Mouse (Mus musculus): ENCODE results near the gene Csnk1d. TPM values are rescaled to one million over a fixed set of nuclear protein-coding genes. Genes with fewer than 3 reads are reported as not detected.
A peak's percentile ranks its signal among the peaks of the same experiment; 100 is the strongest.

Csnk1d gene
- polyA plus RNA-seq, 1 experiment from 2014 or later = 51.5 TPM

DNA sequence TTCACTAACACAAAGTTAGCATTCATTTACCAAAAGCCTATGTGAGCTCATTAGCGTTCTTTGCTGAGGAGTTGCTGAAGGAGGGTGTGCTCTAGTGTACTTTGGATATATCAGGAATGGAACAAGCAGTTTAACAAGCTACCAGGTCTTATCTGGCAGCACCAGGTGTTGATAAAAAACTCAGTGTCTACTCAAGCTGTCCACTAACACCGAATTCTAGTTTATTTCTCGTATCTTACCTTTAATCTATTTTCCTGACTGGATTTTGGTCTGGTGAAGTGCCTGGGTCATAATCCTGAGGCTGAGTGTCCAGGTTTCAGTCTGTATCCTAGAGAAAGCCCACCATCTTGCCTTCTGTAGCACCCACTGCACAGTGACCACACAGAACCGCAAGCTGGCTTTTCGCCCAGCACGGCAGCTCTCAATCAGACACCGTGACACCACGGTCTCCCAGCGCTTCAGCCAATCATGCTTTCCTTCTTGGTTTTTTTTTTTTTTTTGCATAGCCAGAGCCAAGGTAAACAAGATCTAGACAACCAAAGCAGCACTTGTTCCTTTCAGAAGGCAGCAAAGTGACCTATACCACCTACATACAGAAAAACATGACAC is 10.6 kb downstream of the Csnk1d start:
- WGBS = 87% methylated on average over 9 of the region's 9 CpGs
- H3K4me2 ChIP-seq (ENCODE audit: low read length) = no peak overlapping the region
- no peak overlapping the region for H3K4me3 ChIP-seq (ENCODE audit: low read depth, low read length)
- H3K27me3 ChIP-seq (replicated peaks; ENCODE audit: control insufficient read depth, insufficient read depth, low read length) = no peaks in the 10 kb centered on the region
- H3K36me3 ChIP-seq (ENCODE audit: control insufficient read depth, insufficient read depth, low read length) = peaks cover 89% of the 10 kb centered on the region
- ATAC-seq (no peak), DNase-seq (ENCODE audit: low spot score) (no peak)
- H3K27ac ChIP-seq (ENCODE audit: low read depth, low read length) = no peak overlapping the region
- no peak overlapping the region for H3K9ac ChIP-seq (ENCODE audit: low read length)
- no peaks in the 10 kb centered on the region for H3K9me3 ChIP-seq (replicated peaks; ENCODE audit: control insufficient read depth, low read length)
- H3K4me1 ChIP-seq (ENCODE audit: control insufficient read depth, insufficient read depth, low read length) = no peaks in the 10 kb centered on the region

DNA sequence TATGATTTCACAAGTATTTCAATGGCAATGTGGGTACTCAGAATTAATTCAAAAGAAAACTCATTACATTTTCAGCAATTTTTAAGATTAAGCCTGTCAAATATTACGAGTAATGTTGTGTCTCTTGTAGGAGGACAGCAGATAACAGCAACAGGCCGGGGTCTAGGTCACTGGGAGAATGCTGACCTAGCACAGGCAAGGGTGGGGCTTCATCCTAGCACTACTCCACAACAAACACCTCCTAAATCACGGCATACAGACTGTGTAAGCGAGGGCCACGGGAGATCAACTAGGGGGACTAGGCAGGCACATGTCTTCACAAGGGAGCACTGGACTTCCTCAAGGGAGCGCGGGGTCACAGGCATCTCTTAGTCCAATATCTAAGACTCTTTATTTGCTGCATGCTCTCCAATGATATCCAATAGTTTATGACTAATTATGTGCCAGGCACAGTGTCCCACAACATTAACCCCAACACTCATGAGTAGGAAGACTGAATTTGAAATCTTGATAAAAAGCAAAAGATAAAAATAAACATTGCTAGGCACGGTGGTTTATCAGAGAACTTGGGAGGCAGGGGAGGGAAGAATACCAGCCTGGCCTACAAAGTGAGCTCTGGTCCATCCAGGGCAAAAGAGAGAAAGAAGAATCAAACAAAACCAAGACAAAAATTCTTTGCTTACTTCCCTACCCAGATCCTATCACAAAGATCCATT is 11.3 kb downstream of the Csnk1d start:
- H3K4me1 ChIP-seq (ENCODE audit: control insufficient read depth, insufficient read depth, low read length) = no peaks in the 10 kb centered on the region
- no peak overlapping the region for H3K4me2 ChIP-seq (ENCODE audit: low read length)
- H3K9ac ChIP-seq (ENCODE audit: low read length) = no peak overlapping the region
- H3K9me3 ChIP-seq (replicated peaks; ENCODE audit: control insufficient read depth, low read length) = no peaks in the 10 kb centered on the region
- no peak overlapping the region for H3K4me3 ChIP-seq (ENCODE audit: low read depth, low read length)
- ATAC-seq (no peak), DNase-seq (ENCODE audit: low spot score) (no peak)
- H3K27ac ChIP-seq (ENCODE audit: low read depth, low read length) = no peak overlapping the region
- WGBS = 89% methylated on average over 8 of the region's 8 CpGs
- H3K36me3 ChIP-seq (ENCODE audit: control insufficient read depth, insufficient read depth, low read length) = peaks cover 91% of the 10 kb centered on the region
- H3K27me3 ChIP-seq (replicated peaks; ENCODE audit: control insufficient read depth, insufficient read depth, low read length) = no peaks in the 10 kb centered on the region

DNA sequence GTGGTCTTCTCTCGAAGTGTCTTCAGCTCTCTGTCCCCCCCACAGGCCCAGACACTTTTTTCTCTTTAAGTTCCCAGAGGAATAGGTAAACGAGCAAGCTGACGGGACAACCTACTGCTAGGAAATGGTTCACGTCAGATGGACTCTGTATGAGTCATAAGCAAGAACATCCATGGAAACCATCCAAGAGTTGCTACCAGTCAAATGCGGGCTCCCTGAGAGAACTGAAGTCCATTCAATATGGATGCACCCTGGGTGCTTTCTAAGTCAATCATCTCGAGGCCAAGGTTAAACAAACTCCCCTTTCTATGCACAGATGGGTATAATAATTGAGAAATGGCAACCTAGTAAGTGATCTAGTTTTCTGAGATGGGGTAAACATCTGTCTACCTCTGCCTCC is 17.8 kb downstream of the Csnk1d start:
- H3K4me2 ChIP-seq (ENCODE audit: low read length) = no peak overlapping the region
- no peak for ATAC-seq
- 85% methylated on average over 6 of the region's 6 CpGs for WGBS
- H3K9me3 ChIP-seq (replicated peaks; ENCODE audit: control insufficient read depth, low read length) = no peaks in the 10 kb centered on the region
- H3K4me3 ChIP-seq (ENCODE audit: low read depth, low read length) = no peak overlapping the region
- H3K4me1 ChIP-seq (ENCODE audit: control insufficient read depth, insufficient read depth, low read length) = no peaks in the 10 kb centered on the region
- no peak for DNase-seq (ENCODE audit: low spot score)
- no peaks in the 10 kb centered on the region for H3K27me3 ChIP-seq (replicated peaks; ENCODE audit: control insufficient read depth, insufficient read depth, low read length)
- H3K27ac ChIP-seq (ENCODE audit: low read depth, low read length) = no peak overlapping the region
- no peak overlapping the region for H3K9ac ChIP-seq (ENCODE audit: low read length)
- peaks cover 98% of the 10 kb centered on the region for H3K36me3 ChIP-seq (ENCODE audit: control insufficient read depth, insufficient read depth, low read length)

DNA sequence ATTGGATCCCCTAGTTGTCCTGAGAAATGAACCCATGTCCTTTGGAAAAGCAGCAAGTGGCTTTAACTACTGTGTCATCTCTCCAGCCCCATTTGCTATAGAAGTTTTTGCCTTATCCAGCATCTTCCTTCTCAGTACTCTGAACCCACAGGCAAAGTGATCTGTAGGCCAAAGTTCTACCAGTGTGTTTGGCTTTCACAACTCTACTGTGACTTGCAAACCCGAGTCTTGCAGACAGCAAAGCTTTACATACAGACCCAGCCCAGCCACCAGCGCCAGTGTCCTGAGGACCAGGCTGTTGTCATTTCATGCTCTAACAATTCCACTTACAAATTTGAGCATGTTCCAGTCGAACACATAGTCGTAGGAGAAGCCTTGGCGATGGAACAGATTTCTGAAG is 19.9 kb downstream of the Csnk1d start:
- no peaks in the 10 kb centered on the region for H3K9me3 ChIP-seq (replicated peaks; ENCODE audit: control insufficient read depth, low read length)
- H3K27ac ChIP-seq (ENCODE audit: low read depth, low read length) = no peak overlapping the region
- ATAC-seq (no peak), DNase-seq (ENCODE audit: low spot score) (no peak)
- H3K4me3 ChIP-seq (ENCODE audit: low read depth, low read length) = no peak overlapping the region
- 94% methylated on average over 5 of the region's 5 CpGs for WGBS
- H3K4me1 ChIP-seq (ENCODE audit: control insufficient read depth, insufficient read depth, low read length) = no peaks in the 10 kb centered on the region
- no peak overlapping the region for H3K4me2 ChIP-seq (ENCODE audit: low read length)
- H3K27me3 ChIP-seq (replicated peaks; ENCODE audit: control insufficient read depth, insufficient read depth, low read length) = no peaks in the 10 kb centered on the region
- H3K9ac ChIP-seq (ENCODE audit: low read length) = no peak overlapping the region
- H3K36me3 ChIP-seq (ENCODE audit: control insufficient read depth, insufficient read depth, low read length) = peaks cover 99% of the 10 kb centered on the region

DNA sequence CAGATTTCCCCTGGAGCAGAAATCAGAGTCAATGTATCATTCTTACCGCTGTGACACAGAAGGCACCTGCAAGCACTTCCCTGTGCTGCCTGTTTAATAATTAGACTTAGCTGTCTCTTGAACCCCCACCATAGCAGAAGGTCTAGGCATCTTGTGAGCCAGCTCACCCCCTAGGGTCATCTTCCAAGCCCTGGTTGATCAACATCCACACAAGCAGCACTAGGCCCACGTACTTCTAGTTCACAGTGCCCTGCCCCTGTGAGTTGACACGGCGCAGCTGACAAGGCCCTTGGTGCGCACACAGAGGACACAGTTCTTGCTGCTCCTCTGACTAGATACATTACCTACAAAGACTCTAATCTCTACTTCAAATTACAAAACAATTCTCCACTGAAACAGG is 21.4 kb downstream of the Csnk1d start:
- H3K9me3 ChIP-seq (replicated peaks; ENCODE audit: control insufficient read depth, low read length) = no peaks in the 10 kb centered on the region
- H3K36me3 ChIP-seq (ENCODE audit: control insufficient read depth, insufficient read depth, low read length) = peaks cover 99% of the 10 kb centered on the region
- H3K9ac ChIP-seq (ENCODE audit: low read length) = no peak overlapping the region
- DNase-seq (ENCODE audit: low spot score) = no peak
- H3K4me1 ChIP-seq (ENCODE audit: control insufficient read depth, insufficient read depth, low read length) = no peaks in the 10 kb centered on the region
- no peak overlapping the region for H3K4me3 ChIP-seq (ENCODE audit: low read depth, low read length)
- H3K27ac ChIP-seq (ENCODE audit: low read depth, low read length) = no peak overlapping the region
- no peak overlapping the region for H3K4me2 ChIP-seq (ENCODE audit: low read length)
- ATAC-seq = no peak
- no peaks in the 10 kb centered on the region for H3K27me3 ChIP-seq (replicated peaks; ENCODE audit: control insufficient read depth, insufficient read depth, low read length)
- 95% methylated on average over 5 of the region's 5 CpGs for WGBS

- Histone ChIP-seq H3K36me3 (ENCODE audit: control insufficient read depth, insufficient read depth, low read length) (peaks cover 98% of the 10 kb centered on the region), H3K4me1 (ENCODE audit: control insufficient read depth, insufficient read depth, low read length) (no peaks in the 10 kb centered on the region), H3K9ac (ENCODE audit: low read length) (no peak overlapping the region), H3K4me2 (ENCODE audit: low read length) (no peak overlapping the region), H3K9me3 (replicated peaks; ENCODE audit: control insufficient read depth, low read length) (no peaks in the 10 kb centered on the region), H3K27me3 (replicated peaks; ENCODE audit: control insufficient read depth, insufficient read depth, low read length) (no peaks in the 10 kb centered on the region), H3K27ac (ENCODE audit: low read depth, low read length) (no peak overlapping the region), H3K4me3 (ENCODE audit: low read depth, low read length) (no peak overlapping the region)
- ATAC-seq (no peak), DNase-seq (ENCODE audit: low spot score) (no peak)
- WGBS = 87% methylated on average over 4 of the region's 4 CpGs
Observed at GRCm38 (mm10) chr11:120965587-120965986, 25.5 kb downstream of the Csnk1d start.

GRCm38 (mm10) chr11:120964195-120965157 is 26.7 kb downstream of the Csnk1d start:
- Histone ChIP-seq H3K4me1 (ENCODE audit: control insufficient read depth, insufficient read depth, low read length) (no peaks in the 10 kb centered on the region), H3K27ac (ENCODE audit: low read depth, low read length) (no peak overlapping the region), H3K27me3 (replicated peaks; ENCODE audit: control insufficient read depth, insufficient read depth, low read length) (no peaks in the 10 kb centered on the region), H3K9ac (ENCODE audit: low read length) (no peak overlapping the region), H3K4me3 (ENCODE audit: low read depth, low read length) (no peak overlapping the region), H3K4me2 (ENCODE audit: low read length) (no peak overlapping the region), H3K36me3 (ENCODE audit: control insufficient read depth, insufficient read depth, low read length) (peaks cover 96% of the 10 kb centered on the region), H3K9me3 (replicated peaks; ENCODE audit: control insufficient read depth, low read length) (no peaks in the 10 kb centered on the region)
- peak; percentile 25 for DNase-seq (ENCODE audit: low spot score)
- ATAC-seq = no peak
- WGBS = 76% methylated on average over 10 of the region's 10 CpGs

DNA sequence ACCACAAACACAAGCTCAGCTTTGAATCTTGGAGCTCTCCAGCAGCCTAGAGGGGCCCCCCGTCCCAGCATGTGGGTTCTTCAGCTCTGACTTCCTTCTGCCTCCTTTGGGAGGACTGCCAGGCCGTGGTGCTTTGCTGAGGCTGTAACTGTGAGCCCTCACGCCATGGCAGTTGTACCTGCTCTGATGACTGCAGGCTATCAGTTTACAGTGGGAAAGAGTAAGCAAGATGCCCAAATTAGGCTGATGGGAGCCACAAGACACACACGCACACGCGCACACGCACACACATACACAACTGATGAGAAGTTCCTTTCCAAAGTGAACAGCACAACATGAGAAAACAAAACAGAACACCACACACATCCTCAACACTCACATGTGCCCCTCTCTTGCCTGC is 28.2 kb downstream of the Csnk1d start:
- Histone ChIP-seq H3K27me3 (replicated peaks; ENCODE audit: control insufficient read depth, insufficient read depth, low read length) (no peaks in the 10 kb centered on the region), H3K4me2 (ENCODE audit: low read length) (no peak overlapping the region), H3K9ac (ENCODE audit: low read length) (no peak overlapping the region), H3K4me1 (ENCODE audit: control insufficient read depth, insufficient read depth, low read length) (no peaks in the 10 kb centered on the region), H3K36me3 (ENCODE audit: control insufficient read depth, insufficient read depth, low read length) (peaks cover 93% of the 10 kb centered on the region), H3K9me3 (replicated peaks; ENCODE audit: control insufficient read depth, low read length) (no peaks in the 10 kb centered on the region), H3K4me3 (ENCODE audit: low read depth, low read length) (no peak overlapping the region), H3K27ac (ENCODE audit: low read depth, low read length) (no peak overlapping the region)
- DNase-seq (ENCODE audit: low spot score) (no peak), ATAC-seq (no peak)
- 91% methylated on average over 7 of the region's 7 CpGs for WGBS
